Mouse (Mus musculus): ENCODE measurements around the gene Brwd1. TPM values are rescaled to one million over a fixed set of nuclear protein-coding genes. Genes with fewer than 3 reads are reported as not detected.
A peak's percentile ranks its signal among the peaks of the same experiment; 100 is the strongest.

Gene Brwd1
- polyA plus RNA-seq, 1 experiment from 2014 or later = 116 TPM

DNA sequence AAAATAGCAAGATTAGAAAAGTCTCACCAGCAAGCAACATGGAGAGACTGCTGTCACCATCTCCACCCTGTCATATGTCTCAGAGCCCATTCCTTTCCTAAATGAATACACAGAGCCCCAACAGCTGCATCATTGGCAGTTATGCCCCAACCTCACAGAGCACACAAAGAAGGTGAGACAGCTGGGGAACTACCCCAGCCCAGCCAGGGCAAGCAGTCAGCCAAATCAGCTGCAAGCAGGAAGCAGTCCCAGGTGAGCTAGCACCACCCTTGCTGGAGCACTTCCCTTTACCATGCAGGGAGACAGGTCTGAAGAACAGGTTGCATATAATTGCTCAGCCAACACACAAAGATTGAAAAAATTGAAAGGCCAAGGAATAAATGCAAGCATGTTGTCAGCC is 3.3 kb upstream of the Brwd1 start:
- Histone ChIP-seq H3K9me3 (ENCODE audit: control insufficient read depth, low read length) (no peaks in the 10 kb centered on the region), H3K4me3 (ENCODE audit: low read length) (no peak overlapping the region), H3K36me3 (ENCODE audit: control insufficient read depth, insufficient read depth, low read length) (peaks cover 4% of the 10 kb centered on the region)

DNA sequence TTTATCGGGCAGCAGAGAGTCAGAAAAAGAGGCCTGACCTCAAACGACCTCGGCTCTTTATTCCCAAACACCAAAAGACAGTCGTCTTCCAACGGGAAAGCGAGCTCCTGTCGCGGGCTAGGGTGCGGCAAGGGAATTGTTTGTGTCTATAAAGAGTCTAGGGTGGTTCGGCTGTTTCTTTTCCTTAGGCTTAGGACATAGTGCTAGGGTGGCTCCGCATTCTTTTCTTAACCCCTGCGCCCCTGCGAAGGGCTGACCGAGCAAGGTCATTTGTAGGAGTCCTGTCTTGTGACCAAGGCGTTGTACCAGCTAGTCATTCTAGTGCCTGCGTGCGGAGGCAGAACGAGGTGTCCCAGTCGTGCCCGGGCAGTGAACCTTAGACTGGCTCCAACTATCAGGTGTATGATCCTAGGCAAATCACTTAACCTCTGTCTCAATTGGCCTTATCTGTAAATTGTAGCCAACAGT is 887 bp upstream of the Brwd1 start:
- Histone ChIP-seq H3K36me3 (ENCODE audit: control insufficient read depth, insufficient read depth, low read length) (peaks cover 24% of the 10 kb centered on the region), H3K27ac (ENCODE audit: low read depth, low read length) (peak overlapping the region; percentile 95), H3K4me1 (ENCODE audit: control insufficient read depth, insufficient read depth, low read length) (peaks cover 18% of the 10 kb centered on the region; the same call in 1 of the 2 replicates), H3K9ac (ENCODE audit: low read depth, low read length) (peak overlapping the region; percentile 59), H3K9me3 (ENCODE audit: control insufficient read depth, low read length) (no peaks in the 10 kb centered on the region), H3K27me3 (ENCODE audit: control insufficient read depth, insufficient read depth, low read length) (no peaks in the 10 kb centered on the region), H3K4me3 (ENCODE audit: low read length) (peak overlapping the region; percentile 88), H3K4me2 (replicated peaks; ENCODE audit: low read depth, low read length) (peak overlapping the region; percentile 71)
- ATAC-seq (ENCODE audit: low FRiP score, low TSS enrichment) = peak; percentile 6; the same call in 1 of the 2 replicates
- 2% methylated on average over 20 of the region's 20 CpGs for WGBS

More for the DNA sequence above, 3.3 kb upstream of the Brwd1 start:
- Histone ChIP-seq H3K4me1 (ENCODE audit: control insufficient read depth, insufficient read depth, low read length) (peaks cover 14% of the 10 kb centered on the region; the same call in 1 of the 2 replicates), H3K27me3 (ENCODE audit: control insufficient read depth, insufficient read depth, low read length) (no peaks in the 10 kb centered on the region), H3K4me2 (replicated peaks; ENCODE audit: low read depth, low read length) (no peak overlapping the region), H3K27ac (ENCODE audit: low read depth, low read length) (no peak overlapping the region), H3K9ac (ENCODE audit: low read depth, low read length) (no peak overlapping the region)
- no peak for ATAC-seq (ENCODE audit: low FRiP score, low TSS enrichment)

DNA sequence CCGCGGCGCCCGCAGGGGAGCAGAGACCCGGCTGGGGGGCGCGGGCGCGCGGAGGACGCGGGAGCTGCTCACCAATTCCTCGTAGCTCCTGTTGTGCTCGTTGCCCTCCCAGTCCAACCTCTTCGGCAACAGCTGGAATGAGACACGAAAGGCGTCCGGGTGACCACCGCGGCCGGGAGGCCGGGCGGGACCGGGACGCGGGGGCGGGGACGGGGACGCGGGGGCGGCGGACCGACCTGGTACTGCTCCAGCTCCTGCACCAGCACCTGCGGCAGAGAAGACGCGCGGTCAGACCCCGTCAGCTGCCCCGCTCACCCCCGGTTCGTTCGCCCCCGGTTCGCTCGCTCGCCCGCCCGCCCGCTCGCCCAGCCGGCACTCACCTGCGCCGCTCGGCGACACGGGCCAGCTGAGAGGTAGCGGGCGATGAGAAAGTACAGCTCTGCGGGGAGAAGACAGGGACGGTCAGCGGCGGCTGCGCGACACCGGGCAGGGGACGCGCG is 534 bp downstream of the Brwd1 start:
- Histone ChIP-seq H3K9me3 (ENCODE audit: control insufficient read depth, low read length) (no peaks in the 10 kb centered on the region), H3K27ac (ENCODE audit: low read depth, low read length) (peak overlapping the region; percentile 95), H3K4me2 (replicated peaks; ENCODE audit: low read depth, low read length) (peak overlapping the region; percentile 71), H3K4me1 (ENCODE audit: control insufficient read depth, insufficient read depth, low read length) (peaks cover 18% of the 10 kb centered on the region; the same call in 1 of the 2 replicates), H3K4me3 (ENCODE audit: low read length) (peak overlapping the region; percentile 88), H3K36me3 (ENCODE audit: control insufficient read depth, insufficient read depth, low read length) (peaks cover 29% of the 10 kb centered on the region), H3K27me3 (ENCODE audit: control insufficient read depth, insufficient read depth, low read length) (no peaks in the 10 kb centered on the region), H3K9ac (ENCODE audit: low read depth, low read length) (peak overlapping the region; percentile 96)
- 0% methylated on average over 41 of the region's 68 CpGs for WGBS
- ATAC-seq (ENCODE audit: low FRiP score, low TSS enrichment) = peak; percentile 44

DNA sequence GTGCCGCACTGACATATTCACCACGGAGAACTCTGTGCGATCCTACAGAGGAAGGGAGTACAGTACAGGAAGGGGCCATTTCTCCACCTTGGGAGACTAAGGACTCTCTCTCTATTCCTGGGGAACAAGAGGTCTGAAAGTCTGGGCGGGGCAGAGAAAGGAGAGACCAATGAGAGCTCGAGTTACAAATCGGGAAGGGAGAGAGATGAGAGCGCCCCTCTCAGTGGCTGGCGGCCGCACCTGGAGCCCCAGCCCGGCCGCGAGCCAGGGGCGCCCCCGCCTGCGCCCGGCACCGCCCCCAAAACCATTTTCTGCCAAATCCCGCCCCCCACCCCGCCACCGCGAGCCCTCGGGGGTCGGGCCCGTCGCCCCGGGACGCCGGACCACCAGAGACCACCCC is 995 bp downstream of the Brwd1 start:
- Histone ChIP-seq H3K9ac (ENCODE audit: low read depth, low read length) (peak overlapping the region; percentile 96), H3K9me3 (ENCODE audit: control insufficient read depth, low read length) (no peaks in the 10 kb centered on the region), H3K4me2 (replicated peaks; ENCODE audit: low read depth, low read length) (peak overlapping the region; percentile 71), H3K4me1 (ENCODE audit: control insufficient read depth, insufficient read depth, low read length) (peaks cover 18% of the 10 kb centered on the region; the same call in 1 of the 2 replicates), H3K4me3 (ENCODE audit: low read length) (peak overlapping the region; percentile 88), H3K27me3 (ENCODE audit: control insufficient read depth, insufficient read depth, low read length) (no peaks in the 10 kb centered on the region), H3K27ac (ENCODE audit: low read depth, low read length) (peak overlapping the region; percentile 95), H3K36me3 (ENCODE audit: control insufficient read depth, insufficient read depth, low read length) (peaks cover 31% of the 10 kb centered on the region)
- peak; percentile 85 for ATAC-seq (ENCODE audit: low FRiP score, low TSS enrichment)
- WGBS = 2% methylated on average over 25 of the region's 28 CpGs

DNA sequence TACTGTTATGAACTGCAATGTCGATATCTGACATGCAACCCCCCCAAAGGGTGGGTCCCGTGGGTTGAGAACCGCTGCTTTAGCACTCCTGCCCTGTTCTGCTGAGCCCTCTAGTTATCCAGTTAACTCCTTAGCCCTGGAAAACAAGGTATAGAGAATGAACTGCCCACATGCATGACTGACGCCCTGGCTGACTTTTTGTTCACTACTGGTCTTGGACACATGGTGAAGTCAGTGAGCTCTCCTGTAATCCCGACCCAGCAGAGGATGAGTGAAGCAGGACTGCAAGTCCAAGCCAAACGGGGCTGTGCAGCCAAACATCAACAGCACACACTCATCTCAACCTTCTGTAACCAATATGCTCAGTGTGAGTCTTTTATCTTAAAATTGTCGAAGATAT is 1.8 kb downstream of the Brwd1 start:
- whole genome bisulfite sequencing = 84% methylated on average over 7 of the region's 7 CpGs
- H3K9me3 ChIP-seq (ENCODE audit: control insufficient read depth, low read length) = no peaks in the 10 kb centered on the region
- no peak for ATAC-seq (ENCODE audit: low FRiP score, low TSS enrichment)

DNA sequence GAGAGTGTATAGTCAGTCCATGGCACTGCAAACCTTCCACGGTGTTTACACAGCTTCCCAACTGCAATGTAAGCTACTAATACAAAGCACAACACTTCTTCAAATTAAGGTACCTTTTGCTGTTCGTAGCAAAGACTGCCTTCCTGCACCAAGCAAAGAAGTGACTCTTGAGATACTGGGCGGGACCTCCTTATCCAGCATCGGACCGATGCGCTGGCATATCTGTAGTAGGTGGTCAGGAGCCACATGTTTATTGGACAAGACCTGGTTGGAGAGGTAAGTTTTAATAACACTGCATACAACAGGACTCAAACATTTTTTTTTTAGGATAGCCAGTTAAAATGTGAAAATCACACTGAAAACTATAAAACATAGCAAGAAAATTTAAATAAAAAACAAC is 14.0 kb downstream of the Brwd1 start:
- Histone ChIP-seq H3K4me2 (replicated peaks; ENCODE audit: low read depth, low read length) (no peak overlapping the region), H3K27me3 (ENCODE audit: control insufficient read depth, insufficient read depth, low read length) (no peaks in the 10 kb centered on the region), H3K27ac (ENCODE audit: low read depth, low read length) (no peak overlapping the region), H3K36me3 (ENCODE audit: control insufficient read depth, insufficient read depth, low read length) (peaks cover 65% of the 10 kb centered on the region), H3K4me3 (ENCODE audit: low read length) (no peak overlapping the region), H3K9ac (ENCODE audit: low read depth, low read length) (no peak overlapping the region), H3K9me3 (ENCODE audit: control insufficient read depth, low read length) (no peaks in the 10 kb centered on the region), H3K4me1 (ENCODE audit: control insufficient read depth, insufficient read depth, low read length) (no peaks in the 10 kb centered on the region)
- no peak for ATAC-seq (ENCODE audit: low FRiP score, low TSS enrichment)
- WGBS = 95% methylated on average over 6 of the region's 6 CpGs

More for the DNA sequence above, 1.8 kb downstream of the Brwd1 start:
- H3K4me1 ChIP-seq (ENCODE audit: control insufficient read depth, insufficient read depth, low read length) = peaks cover 18% of the 10 kb centered on the region; the same call in 1 of the 2 replicates
- peak overlapping the region; percentile 71; the same call in 1 of the 2 replicates for H3K4me2 ChIP-seq (replicated peaks; ENCODE audit: low read depth, low read length)
- H3K4me3 ChIP-seq (ENCODE audit: low read length) = peak overlapping the region; percentile 88
- no peak overlapping the region for H3K27ac ChIP-seq (ENCODE audit: low read depth, low read length)
- peak overlapping the region; percentile 96 for H3K9ac ChIP-seq (ENCODE audit: low read depth, low read length)
- H3K27me3 ChIP-seq (ENCODE audit: control insufficient read depth, insufficient read depth, low read length) = no peaks in the 10 kb centered on the region
- H3K36me3 ChIP-seq (ENCODE audit: control insufficient read depth, insufficient read depth, low read length) = peaks cover 38% of the 10 kb centered on the region

DNA sequence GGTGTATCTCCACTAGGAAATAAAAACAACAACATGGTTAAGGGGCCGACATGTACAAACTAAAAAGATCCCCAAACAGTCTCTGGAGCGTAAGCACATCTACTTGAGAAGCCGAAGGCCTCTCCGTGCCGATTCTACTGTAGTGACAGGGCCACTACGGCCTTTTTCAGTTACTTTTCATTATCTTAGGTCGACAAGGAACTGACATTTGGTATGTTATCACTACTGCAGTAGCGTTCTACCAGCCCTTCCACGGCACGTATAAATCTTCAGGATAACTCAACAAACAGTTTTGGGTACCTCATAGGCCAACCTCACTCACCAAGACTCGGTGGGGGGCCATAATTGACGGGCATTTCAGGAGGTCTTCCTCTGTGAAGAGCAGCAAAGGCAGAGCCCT is 16.2 kb downstream of the Brwd1 start:
- no peak overlapping the region for H3K4me3 ChIP-seq (ENCODE audit: low read length)
- no peak overlapping the region for H3K27ac ChIP-seq (ENCODE audit: low read depth, low read length)
- WGBS = 92% methylated on average over 12 of the region's 12 CpGs
- H3K4me2 ChIP-seq (replicated peaks; ENCODE audit: low read depth, low read length) = no peak overlapping the region
- no peaks in the 10 kb centered on the region for H3K9me3 ChIP-seq (ENCODE audit: control insufficient read depth, low read length)
- no peaks in the 10 kb centered on the region for H3K4me1 ChIP-seq (ENCODE audit: control insufficient read depth, insufficient read depth, low read length)
- H3K27me3 ChIP-seq (ENCODE audit: control insufficient read depth, insufficient read depth, low read length) = no peaks in the 10 kb centered on the region
- peaks cover 82% of the 10 kb centered on the region for H3K36me3 ChIP-seq (ENCODE audit: control insufficient read depth, insufficient read depth, low read length)
- H3K9ac ChIP-seq (ENCODE audit: low read depth, low read length) = no peak overlapping the region
- ATAC-seq (ENCODE audit: low FRiP score, low TSS enrichment) = no peak

DNA sequence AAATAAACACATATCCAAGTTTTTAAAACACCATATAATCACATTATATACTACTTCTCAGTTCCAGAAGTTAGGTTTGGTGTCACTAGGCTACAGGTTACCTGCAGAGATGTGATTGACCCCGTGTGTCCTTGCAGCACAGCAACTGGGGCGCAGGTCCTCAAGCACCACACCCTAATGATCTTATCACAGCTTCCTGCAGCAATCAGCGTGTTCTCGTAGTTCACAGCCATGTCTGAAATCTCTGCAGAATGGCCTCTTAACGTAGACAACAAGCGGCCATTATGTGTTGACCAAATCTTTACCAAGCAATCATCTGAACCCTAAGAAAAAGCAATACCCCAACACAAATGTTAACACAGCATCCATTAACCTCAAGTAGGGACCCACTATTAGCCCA is 17.7 kb downstream of the Brwd1 start:
- Histone ChIP-seq H3K27me3 (ENCODE audit: control insufficient read depth, insufficient read depth, low read length) (no peaks in the 10 kb centered on the region), H3K36me3 (ENCODE audit: control insufficient read depth, insufficient read depth, low read length) (peaks cover 84% of the 10 kb centered on the region), H3K9me3 (ENCODE audit: control insufficient read depth, low read length) (no peaks in the 10 kb centered on the region), H3K4me2 (replicated peaks; ENCODE audit: low read depth, low read length) (no peak overlapping the region), H3K4me3 (ENCODE audit: low read length) (no peak overlapping the region), H3K4me1 (ENCODE audit: control insufficient read depth, insufficient read depth, low read length) (no peaks in the 10 kb centered on the region), H3K9ac (ENCODE audit: low read depth, low read length) (no peak overlapping the region), H3K27ac (ENCODE audit: low read depth, low read length) (no peak overlapping the region)
- 95% methylated on average over 6 of the region's 6 CpGs for WGBS
- ATAC-seq (ENCODE audit: low FRiP score, low TSS enrichment) = no peak

DNA sequence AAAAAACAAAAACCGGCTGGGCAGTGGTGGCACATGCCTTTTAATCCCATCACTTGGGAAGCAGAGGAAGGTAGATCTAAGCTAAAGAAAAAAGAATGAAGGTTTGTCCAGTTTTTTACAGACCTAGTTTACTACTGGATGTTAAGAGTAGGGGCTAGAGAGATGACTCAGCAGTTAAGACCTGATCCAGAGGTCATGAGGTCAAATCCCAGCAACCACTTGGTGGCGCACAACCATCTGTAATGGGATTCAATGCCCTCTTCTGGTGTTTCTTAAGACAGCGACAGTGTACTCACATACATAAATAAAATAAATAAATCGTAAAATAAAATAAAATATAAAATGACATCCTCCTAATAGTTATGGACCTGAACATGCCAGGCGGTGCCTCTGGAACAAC is 38.2 kb downstream of the Brwd1 start:
- no peaks in the 10 kb centered on the region for H3K4me1 ChIP-seq (ENCODE audit: control insufficient read depth, insufficient read depth, low read length)
- H3K27me3 ChIP-seq (ENCODE audit: control insufficient read depth, insufficient read depth, low read length) = no peaks in the 10 kb centered on the region
- peaks cover 93% of the 10 kb centered on the region for H3K36me3 ChIP-seq (ENCODE audit: control insufficient read depth, insufficient read depth, low read length)
- no peak overlapping the region for H3K4me2 ChIP-seq (replicated peaks; ENCODE audit: low read depth, low read length)
- no peak overlapping the region for H3K4me3 ChIP-seq (ENCODE audit: low read length)
- 78% methylated on average over 5 of the region's 5 CpGs for WGBS
- H3K27ac ChIP-seq (ENCODE audit: low read depth, low read length) = no peak overlapping the region
- H3K9me3 ChIP-seq (ENCODE audit: control insufficient read depth, low read length) = no peaks in the 10 kb centered on the region
- H3K9ac ChIP-seq (ENCODE audit: low read depth, low read length) = no peak overlapping the region
- ATAC-seq (ENCODE audit: low FRiP score, low TSS enrichment) = no peak
